Mouse (Mus musculus) lung, adult 2 months (tissue): ENCODE data around the gene Gsto1.

Experiments
- CTCF ChIP-seq: fragments of 200-500 bp; IDR thresholded peaks from 2 replicates; pipeline ENCODE4 v1.5.1; 2011; ENCODE audit warnings: mild to moderate bottlenecking, low read length, control low read depth; ENCODE audit not compliant: insufficient read depth
- POLR2A ChIP-seq: fragments of 200-500 bp; IDR thresholded peaks from 2 replicates; pipeline ENCODE4 v1.6.1; 2011; ENCODE audit warnings: low read depth, mild to moderate bottlenecking, control low read depth, low read length, borderline replicate concordance; ENCODE audit errors: extremely low read depth

DNA sequence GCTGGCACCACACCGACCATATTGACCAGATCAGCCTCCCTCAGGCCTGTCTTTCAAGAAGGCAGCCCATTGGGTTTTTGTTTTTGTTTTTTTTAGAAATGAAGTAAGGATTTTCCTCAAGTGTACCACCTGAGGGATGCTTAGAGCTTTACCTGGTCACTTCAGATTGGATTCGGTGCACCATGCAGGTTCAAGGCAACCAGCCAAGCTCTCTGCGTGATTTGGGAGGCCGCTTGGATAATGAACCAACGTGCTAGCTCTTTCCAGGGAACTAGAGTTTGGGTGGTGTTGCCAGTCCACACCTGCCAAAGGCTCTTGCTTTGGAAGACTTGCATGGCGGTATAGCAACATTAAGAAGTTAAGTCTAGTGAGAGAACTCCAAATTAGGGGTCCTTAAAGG lies 38.3 kb downstream of the Gsto1 start:
- TF ChIP-seq CTCF (no peak), POLR2A (no peak)
